Mouse (Mus musculus) left cerebral cortex, adult 18-20 months (tissue): ENCODE results near the gene Olfr1496. TPM values are rescaled to one million over a fixed set of nuclear protein-coding genes. Genes with fewer than 3 reads are reported as not detected.
"Not testable (repeated sequence)": the region's sequence is repeated elsewhere in the genome, so short reads cannot be mapped to it uniquely, and the experiment has no call there.

ENCODE experiments used
- DNase-seq, 2 experiments: peaks; one replicate each; pipeline ENCODE4 v3.0.0; 2021 to 2022; ENCODE audit warnings: low spot score in 2 of 2, mixed read lengths in 1 of 2
- long read RNA-seq, 2 experiments: library from polyadenylated mRNA; stranded (forward); transcript quantifications; one replicate each; pipeline ENCODE4 v2.0.0; 2021
- total RNA-seq, 2 experiments: library from RNA; stranded (reverse); gene quantifications; 2 replicates each; pipeline ENCODE4 v1.2.3; 2021

Olfr1496 gene
- total RNA-seq = not detected
- long read RNA-seq, experiment 1 = 0 reads
- long read RNA-seq, experiment 2 = 0 reads

DNA sequence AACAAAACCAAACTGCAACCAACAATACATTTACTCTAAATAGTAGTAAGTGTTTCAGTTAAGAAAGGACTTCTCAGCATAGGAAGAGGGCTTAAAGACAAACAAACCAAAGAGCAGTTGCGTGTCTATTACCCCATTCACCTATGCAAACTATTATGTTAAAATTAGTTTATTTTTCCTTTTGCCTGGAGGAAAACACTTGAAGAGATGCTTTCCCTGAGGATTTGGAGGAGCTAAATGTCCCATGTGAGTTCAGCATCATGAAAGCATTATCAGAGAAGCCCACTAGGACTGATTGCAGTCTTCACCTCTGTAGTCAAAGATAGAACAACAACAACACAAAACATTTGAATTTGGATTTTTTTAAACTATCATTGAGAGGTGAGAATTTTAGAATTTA is at the start of gene Olfr1496:
Gene Olfr1496 (plus strand): TSS at position 301 of the 400 bp plus-strand sequence.
- DNase-seq = no peak

DNA sequence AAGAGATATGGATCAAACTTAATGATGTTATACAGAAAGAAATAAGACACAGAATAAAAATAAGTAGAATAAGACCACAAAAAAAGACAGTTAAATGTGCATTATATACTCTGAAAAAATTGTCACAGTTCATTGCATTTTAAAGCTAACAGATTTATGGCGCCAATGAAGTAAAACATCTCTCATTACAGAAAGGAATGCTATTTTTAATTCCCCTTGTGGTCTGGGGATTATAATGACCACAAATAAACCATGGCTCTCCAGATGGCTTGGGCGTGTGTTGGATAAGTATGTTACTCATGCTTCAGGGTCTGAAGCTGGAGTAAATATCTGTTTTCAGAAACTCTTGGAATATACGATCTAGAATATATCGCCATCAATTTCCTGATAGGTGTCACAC is 38.2 kb upstream of the Olfr1496 start, which contains the start of gene Olfr1494:
Gene Olfr1494 (plus strand): TSS at position 301 of the 400 bp plus-strand sequence.
- DNase-seq = no peak

DNA sequence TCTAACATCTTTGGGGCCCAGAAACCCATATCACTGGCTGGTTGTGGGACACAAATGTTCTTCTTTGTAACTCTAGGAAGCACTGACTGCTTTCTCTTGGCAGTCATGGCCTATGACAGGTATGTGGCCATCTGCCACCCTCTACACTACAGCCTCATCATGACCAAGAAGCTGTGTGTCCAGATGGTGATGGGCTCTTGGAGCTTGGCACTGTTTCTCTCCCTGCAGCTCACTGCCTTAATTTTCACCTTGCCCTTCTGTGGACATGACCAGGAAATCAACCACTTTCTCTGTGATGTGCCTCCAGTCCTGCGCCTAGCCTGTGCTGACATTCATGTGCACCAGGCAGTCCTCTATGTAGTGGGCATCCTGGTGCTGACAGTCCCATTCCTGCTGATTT is 28.3 kb upstream of the Olfr1496 start:
- DNase-seq = no peak

DNA sequence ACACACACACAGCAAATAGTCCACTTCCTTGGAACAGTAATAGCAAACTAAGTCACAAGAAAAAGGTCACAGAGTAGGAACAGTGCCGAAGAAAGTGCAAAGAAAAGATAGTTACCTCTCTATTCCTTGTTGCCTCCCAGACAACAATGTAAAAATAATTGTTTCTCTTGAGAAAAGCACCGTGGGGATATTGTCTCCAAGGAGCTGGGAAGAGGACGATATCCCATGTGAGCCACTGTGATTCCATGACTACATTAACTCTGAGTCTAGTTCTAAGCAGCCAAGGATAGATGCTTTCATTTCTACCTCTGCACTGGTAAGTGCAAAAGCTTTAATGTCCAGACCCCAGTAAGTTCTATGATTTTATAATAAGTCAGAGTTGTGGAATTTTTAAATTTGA is 13.4 kb upstream of the Olfr1496 start, which contains the start of gene Olfr1495:
Gene Olfr1495 (plus strand): TSS at position 301 of the 400 bp plus-strand sequence.
- no peak for DNase-seq

DNA sequence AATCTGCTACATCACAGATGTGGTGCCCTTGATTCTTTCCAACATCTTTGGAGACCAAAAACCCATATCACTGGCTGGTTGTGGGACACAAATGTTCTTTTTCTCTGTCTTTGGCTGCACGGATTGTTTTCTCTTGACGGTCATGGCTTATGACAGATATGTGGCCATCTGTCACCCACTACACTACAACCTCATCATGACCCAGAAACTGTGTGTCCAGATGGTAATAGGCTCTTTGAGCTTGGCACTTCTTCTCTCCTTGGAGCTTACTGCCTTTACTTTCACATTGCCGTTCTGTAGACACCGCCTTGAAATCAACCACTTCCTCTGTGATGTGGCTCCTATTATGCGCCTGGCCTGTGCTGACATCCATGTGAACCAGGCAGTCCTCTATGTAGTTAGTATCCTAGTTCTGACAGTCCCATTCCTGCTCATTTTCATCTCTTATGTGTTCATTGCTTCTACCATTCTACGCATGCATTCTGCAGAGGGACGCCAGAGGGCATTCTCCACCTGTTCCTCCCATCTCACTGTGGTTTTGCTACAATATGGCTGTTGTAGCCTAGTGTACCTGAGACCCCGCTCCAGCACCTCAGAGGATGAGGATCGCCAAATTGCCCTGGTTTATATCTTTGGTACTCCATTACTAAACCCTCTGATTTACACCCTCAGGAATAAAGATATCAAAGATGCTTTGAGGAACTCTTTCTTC is 9.0 kb upstream of the Olfr1496 start:
- DNase-seq = no peak

DNA sequence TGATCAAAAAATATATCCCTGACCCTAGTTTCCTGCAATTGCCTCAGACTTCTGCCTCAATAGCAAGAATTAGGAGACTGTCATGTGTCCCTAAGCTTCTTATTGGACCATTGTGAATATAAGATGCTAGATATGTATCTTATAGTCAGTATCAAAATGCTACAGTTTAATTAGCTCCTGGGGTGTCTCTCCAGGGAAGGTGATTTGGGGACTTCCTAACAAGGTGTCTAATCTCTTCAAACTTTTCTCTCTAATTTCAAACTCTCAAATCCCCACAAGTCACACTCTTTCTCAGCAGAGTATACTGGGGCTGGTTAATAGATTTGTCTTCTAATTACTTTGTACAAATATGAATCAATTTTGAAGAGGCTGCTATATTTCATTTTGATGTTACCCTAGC is 20.4 kb downstream of the Olfr1496 start, which contains the start of gene Olfr1497:
Gene Olfr1497 (minus strand): TSS at position 101 of the 400 bp plus-strand sequence.
- no peak for DNase-seq

DNA sequence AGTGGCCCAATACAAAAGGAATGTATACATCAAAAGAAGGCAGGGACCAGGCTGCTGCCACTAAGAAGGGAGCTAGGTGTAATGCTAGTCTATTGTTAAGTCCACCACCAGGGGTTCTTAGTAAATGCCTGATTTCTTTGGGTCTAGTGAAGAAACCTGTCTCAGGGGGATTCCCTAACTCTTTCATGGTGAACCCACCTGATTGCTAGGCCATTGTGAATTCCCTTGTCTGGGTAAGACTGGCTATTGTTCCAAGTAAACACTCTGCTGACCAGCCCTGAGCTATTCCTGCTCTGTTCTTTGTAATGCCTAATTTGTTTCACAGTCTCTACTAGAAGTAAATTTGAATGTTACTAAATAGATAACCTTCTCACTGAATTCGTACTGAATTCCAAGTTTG is 27.8 kb downstream of the Olfr1496 start:
- DNase-seq = not testable (repeated sequence)

DNA sequence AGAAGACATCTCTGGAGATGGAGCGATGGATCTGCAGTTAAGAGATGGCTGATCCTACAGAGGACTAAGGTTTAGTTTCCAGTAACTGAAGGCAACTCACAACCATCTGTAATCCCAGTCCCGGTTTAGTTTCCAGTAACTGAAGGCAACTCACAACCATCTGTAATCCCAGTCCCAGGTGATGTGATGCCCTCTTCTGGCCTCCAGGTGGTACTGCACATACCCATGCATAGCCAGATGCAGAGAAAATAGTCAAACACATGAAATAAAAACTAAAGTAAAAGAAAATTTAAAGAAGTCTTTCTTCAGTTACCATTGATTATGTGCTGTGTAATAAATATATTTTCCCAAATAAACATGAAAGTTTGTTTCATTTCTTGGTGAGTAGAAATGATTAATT is 35.1 kb downstream of the Olfr1496 start:
- DNase-seq = no peak

DNA sequence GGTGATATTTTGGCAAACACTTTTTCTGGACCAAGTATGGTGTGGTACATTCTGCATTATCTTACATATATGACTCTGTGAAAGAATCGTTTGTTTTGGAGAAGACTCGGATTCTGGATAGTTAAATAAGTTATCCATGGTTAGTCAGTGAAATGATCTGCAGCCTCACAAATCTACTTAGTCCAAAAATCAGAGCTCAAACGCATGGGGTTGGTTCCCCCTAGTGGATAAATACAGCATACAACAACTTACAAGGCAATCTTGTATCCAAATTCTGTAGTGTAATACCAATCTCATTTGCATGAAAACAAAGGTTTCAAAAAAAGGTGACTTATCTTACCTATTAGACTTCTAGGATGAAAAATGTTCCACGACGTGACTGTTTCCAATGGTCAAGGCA is 41.1 kb downstream of the Olfr1496 start:
- peak in 1 of 2 experiments; percentile 3 for DNase-seq

DNA sequence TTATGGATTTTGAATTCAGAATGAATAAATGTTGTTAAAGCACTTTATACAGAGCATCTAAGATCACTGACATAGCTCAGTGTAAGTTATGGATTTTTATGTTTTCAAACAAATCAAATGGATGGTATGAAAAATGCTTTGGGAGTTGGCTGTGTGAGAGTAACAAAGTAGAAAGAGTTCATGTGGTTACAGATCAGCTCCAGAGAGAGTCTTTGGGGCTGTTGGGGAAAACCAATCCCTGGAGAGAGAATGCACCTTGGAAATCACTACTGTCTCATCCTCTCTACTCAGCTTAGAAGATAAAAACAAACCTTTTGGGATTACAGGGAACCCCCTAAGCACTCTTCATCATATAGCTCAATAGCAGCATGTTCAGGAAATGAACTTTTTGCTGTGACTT is 41.7 kb downstream of the Olfr1496 start, which contains the start of gene Olfr1499:
Gene Olfr1499 (minus strand): TSS at position 101 of the 400 bp plus-strand sequence.
- no peak for DNase-seq

DNA sequence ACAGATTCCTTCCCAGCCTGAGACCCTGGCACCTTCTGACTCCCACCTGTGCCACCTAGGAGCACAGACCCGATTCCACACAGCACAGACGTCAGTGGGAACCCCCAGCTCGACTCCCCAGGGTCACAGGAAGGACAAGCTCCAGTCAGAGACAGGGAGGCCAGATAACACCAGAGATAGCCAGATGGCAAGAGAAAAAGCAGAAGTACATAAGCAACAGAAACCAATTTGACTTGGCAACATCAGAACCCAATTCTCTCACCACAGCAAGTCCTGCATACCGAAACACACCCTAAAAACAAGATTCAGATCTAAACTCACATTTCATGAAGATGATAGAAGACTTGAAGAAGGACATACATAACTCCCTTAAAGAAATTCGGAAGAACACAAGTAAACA is 43.2 kb downstream of the Olfr1496 start:
- DNase-seq = no peak

DNA sequence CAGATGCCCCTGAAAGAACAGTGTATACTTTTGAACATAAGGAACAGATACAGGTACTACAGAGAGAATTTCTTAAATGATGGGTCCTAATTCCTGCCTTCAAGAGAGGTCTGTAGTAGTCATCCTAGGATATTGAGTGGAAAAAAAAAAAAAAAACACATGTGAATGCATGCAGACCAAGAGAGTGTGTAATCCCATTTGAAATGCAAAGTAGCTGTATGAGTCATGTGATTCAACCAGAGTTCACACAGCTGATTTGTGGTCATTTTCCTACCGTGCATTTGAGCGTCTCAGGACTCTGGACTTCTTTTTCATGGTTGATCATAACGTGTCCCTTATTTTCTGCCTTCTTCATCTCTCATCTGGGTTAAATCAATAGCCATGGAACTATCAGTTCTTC is 50.8 kb downstream of the Olfr1496 start:
- DNase-seq = no peak

DNA sequence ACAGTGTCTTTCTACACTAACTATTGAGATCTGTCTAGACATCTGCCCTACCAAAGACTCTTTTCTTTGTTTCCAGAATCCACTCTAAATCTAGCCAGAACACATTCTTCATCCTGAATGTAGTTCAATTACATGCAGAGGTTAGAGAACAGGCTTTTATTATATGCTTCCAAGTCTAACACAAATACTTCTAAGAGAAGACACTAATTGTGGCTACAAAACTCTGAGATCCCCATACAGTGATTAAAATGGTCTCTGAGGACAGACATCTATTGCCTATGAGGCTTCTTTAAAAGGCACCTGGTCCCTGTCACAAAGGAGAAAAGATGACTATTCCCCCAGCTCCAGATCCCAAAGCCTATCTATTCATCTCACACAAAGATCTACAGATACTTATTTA is 52.7 kb downstream of the Olfr1496 start, which contains the start of gene Olfr1500:
Gene Olfr1500 (minus strand): TSS at position 101 of the 400 bp plus-strand sequence.
- DNase-seq = no peak

Other genes starting within 250 kb of the Olfr1496 start
- not detected for gene Olfr1480, start 250.0 kb upstream of the Olfr1496 start, total RNA-seq
- gene Olfr1484, start 194.4 kb upstream of the Olfr1496 start, total RNA-seq = not detected
- gene Olfr1487, start 160.5 kb upstream of the Olfr1496 start, total RNA-seq = not detected
- not detected for gene Olfr1489, start 146.3 kb upstream of the Olfr1496 start, total RNA-seq
- not detected for gene Olfr1490, start 126.8 kb upstream of the Olfr1496 start, total RNA-seq
- gene Olfr1491, start 80.6 kb upstream of the Olfr1496 start, total RNA-seq = not detected
- not detected for gene Olfr1493-ps1, start 54.6 kb upstream of the Olfr1496 start, total RNA-seq
- gene Olfr1494, start 38.1 kb upstream of the Olfr1496 start, total RNA-seq = not detected
- not detected for gene Olfr1495, start 13.3 kb upstream of the Olfr1496 start, total RNA-seq
- gene Olfr1497, start 20.3 kb downstream of the Olfr1496 start, total RNA-seq = not detected
- gene Olfr1499, start 41.6 kb downstream of the Olfr1496 start, total RNA-seq = not detected
- gene Olfr1500, start 52.6 kb downstream of the Olfr1496 start, total RNA-seq = not detected
- not detected for gene Olfr1501, start 72.8 kb downstream of the Olfr1496 start, total RNA-seq
- gene Olfr1502, start 83.9 kb downstream of the Olfr1496 start, total RNA-seq = not detected
- not detected for gene Olfr1504, start 120.0 kb downstream of the Olfr1496 start, total RNA-seq
- not detected for gene Olfr1505, start 135.7 kb downstream of the Olfr1496 start, total RNA-seq